Mouse (Mus musculus) E14TG2a.4 (cell line): Measurements from ENCODE around the gene Sod2.
"Not testable (repeated sequence)": the region's sequence is repeated elsewhere in the genome, so short reads cannot be mapped to it uniquely, and the experiment has no call there.

Experiments used
- H3K27me3 ChIP-seq: 2 replicates; pipeline ENCODE4 v1.6.1; 2014; ENCODE audit warnings: low read length, control low read depth; ENCODE audit not compliant: insufficient read depth
- H3K36me3 ChIP-seq: 2 replicates; pipeline ENCODE4 v1.6.1; 2014; ENCODE audit warnings: low read length, control low read depth; ENCODE audit not compliant: insufficient read depth
- H3K4me1 ChIP-seq: replicated peaks from 2 replicates; pipeline ENCODE4 v1.6.1; 2014; ENCODE audit warnings: low read depth, low read length, control low read depth
- H3K4me3 ChIP-seq: replicated peaks from 2 replicates; pipeline ENCODE4 v1.5.1; 2014; ENCODE audit warnings: mild to moderate bottlenecking, low read length
- H3K9me3 ChIP-seq: 2 replicates; pipeline ENCODE4 v1.6.1; 2014; ENCODE audit warnings: low read length, control low read depth
- CTCF ChIP-seq: conservative IDR thresholded peaks from 2 replicates; pipeline ENCODE4 v1.5.1; 2014; ENCODE audit warnings: low read length
- NANOG ChIP-seq: IDR thresholded peaks from 2 replicates; pipeline ENCODE4 v1.6.1; 2014; ENCODE audit warnings: borderline replicate concordance, low read length, mixed read lengths
- POU5F1 ChIP-seq: IDR thresholded peaks from 2 replicates; pipeline ENCODE4 v1.6.1; 2014; ENCODE audit warnings: low read length, borderline replicate concordance

The Sod2 gene

DNA sequence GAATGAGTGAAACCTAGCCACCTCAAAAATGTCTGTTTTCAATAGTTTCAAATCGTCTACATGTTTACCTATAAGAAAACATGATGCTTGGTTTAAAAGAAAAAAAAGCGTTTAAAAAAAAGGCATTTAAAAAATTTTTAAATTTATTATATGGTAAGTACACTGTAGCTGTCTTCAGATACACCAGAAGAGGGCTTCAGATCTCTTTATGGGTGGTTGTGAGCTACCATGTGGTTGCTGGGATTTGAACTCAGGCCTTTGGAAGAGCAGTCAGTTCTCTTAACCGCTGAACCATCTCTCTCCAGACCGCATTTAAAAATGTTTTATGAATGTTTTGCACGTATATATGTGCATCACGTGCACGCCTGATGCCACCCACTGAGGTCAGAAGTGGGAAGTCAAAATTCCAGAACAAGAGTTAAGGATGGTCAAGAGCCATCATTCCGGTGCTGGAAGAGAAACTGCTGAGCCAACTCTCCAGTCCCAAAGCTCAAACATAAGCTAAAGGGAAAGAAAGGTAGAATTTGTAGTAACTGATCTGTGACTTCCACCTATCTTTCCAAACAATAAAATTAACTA is 16.0 kb upstream of the Sod2 start:
- H3K9me3 ChIP-seq = no peaks in the 10 kb centered on the region
- peaks cover 29% of the 10 kb centered on the region for H3K36me3 ChIP-seq
- H3K4me3 ChIP-seq = peak overlapping the region; percentile 97
- TF ChIP-seq NANOG = no peak
- no peak for TF ChIP-seq POU5F1
- peaks cover 64% of the 10 kb centered on the region for H3K4me1 ChIP-seq
- H3K27me3 ChIP-seq = no peaks in the 10 kb centered on the region

DNA sequence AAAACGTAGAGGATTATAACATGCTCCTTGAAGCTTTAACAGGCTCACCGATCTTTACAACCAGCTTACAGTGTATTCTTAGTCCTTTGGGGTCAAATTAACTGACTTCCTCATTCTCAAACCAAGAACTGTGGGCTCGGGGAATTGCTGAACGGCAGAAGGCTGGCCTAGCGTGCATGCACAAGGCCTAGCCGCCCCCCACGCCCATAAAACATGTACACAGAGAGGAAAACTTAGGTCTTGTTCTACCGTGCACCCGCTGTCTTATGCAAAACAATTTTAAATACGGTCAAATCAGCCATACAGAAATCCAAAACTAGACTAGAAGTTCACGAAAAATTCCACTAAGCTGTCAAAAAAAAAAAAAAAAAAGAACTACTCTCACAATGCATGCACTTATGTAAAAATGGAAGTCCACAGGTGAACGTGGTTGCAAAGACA is 15.4 kb upstream of the Sod2 start:
- no peak for TF ChIP-seq CTCF

DNA sequence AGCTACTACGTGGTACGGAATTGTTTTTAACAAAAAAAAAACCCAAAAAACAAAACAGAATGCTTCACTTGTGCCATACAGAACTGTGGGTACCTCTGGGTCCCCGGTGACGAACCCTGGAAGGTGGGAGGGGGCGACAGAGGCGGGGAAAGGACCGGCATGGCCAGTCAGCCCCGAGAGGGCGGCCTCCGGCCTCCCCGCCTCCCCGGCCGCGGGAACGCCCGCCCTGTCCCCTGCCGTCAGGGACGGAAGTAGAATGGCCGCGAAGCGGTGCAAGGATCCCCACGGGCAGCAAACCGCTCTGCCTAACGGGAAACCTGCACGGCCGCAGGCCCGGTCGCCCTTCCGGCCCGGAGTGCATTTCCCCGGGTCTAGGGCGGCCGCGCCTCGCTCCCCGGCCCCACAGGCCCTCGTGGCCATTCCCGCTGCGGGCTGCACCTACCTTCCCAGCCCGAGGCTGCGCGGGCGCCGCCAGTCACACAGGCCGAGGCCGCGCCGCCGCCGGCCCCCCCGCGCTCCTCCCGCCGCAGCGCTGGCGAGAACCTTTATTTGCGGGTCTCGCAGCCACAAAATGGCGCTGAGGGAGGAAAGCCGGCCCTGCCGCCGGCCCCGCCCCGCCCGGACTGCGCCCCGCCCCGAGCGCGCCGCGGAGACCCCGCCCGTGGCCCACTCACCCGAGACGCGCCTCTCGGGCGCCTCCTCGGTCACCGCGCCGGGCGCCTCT is 14.8 kb upstream of the Sod2 start:
- H3K9me3 ChIP-seq = no peaks in the 10 kb centered on the region
- TF ChIP-seq POU5F1 (no peak), CTCF (no peak)
- H3K4me1 ChIP-seq = peaks cover 64% of the 10 kb centered on the region
- H3K4me3 ChIP-seq = peak overlapping the region; percentile 97
- peaks cover 20% of the 10 kb centered on the region for H3K36me3 ChIP-seq
- H3K27me3 ChIP-seq = no peaks in the 10 kb centered on the region

More for the DNA sequence above, 15.4 kb upstream of the Sod2 start:
- no peaks in the 10 kb centered on the region for H3K27me3 ChIP-seq
- H3K4me3 ChIP-seq = peak overlapping the region; percentile 97
- H3K9me3 ChIP-seq = no peaks in the 10 kb centered on the region
- peaks cover 23% of the 10 kb centered on the region for H3K36me3 ChIP-seq
- H3K4me1 ChIP-seq = peaks cover 64% of the 10 kb centered on the region

DNA sequence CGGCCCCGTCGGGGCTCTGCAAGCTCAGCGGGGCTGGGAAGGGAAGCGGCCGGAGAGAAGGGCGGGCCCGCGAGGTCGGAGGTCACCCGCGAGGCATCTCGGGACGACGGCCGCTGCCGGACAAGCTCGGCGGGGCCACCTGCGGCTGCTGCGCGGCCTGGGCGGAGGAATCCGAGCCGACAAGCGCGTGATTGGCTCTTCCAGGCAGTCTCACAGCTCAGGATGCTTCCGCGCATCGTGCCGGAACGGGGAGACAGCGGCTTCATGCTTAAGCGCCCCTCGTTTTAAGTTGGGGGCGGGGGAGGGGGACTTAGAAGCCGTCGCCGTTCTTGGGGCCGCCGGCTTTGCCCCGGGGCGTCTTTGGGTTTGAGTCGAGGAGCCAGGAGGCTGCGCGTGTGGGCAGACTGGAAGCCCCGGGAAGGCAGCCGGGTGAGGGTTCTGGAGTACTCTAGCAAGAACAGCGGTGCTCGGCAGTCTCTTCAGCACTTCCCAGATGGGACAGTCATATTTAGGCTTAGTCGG is 14.1 kb upstream of the Sod2 start:
- Histone ChIP-seq H3K36me3 (peaks cover 15% of the 10 kb centered on the region), H3K27me3 (no peaks in the 10 kb centered on the region), H3K9me3 (no peaks in the 10 kb centered on the region), H3K4me3 (peak overlapping the region; percentile 97), H3K4me1 (peaks cover 64% of the 10 kb centered on the region)
- TF ChIP-seq POU5F1 (no peak), CTCF (no peak), NANOG (no peak)

DNA sequence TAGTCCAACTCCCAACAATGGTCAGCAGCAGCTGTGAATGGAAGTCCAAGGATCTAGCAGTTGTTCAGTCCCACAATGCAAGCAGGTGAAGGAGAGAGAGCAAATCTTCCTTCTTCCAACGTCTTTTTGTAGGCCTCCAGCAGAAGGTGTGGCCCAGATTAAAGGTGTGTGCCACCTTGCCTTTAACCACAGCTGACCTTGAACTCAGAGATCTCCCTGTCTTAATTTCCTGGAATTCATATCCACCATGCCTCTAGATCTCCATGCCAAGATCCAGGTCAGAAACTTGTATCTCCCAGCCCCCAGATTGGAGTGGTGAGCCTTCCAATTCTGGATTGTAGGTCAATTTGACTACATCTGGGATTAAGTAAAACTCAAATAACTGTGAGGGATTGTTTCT is 12.6 kb upstream of the Sod2 start, which contains the start of gene Wtap:
Gene Wtap, minus strand, starts transcription at position 101 of the 400 bp plus-strand sequence.
- Histone ChIP-seq H3K4me1 (peaks cover 64% of the 10 kb centered on the region), H3K9me3 (no peaks in the 10 kb centered on the region), H3K27me3 (no peaks in the 10 kb centered on the region), H3K4me3 (peak within 1 kb of the TSS; percentile 97), H3K36me3 (peaks cover 2% of the 10 kb centered on the region)
- TF ChIP-seq CTCF (no peak), POU5F1 (no peak), NANOG (no peak)

DNA sequence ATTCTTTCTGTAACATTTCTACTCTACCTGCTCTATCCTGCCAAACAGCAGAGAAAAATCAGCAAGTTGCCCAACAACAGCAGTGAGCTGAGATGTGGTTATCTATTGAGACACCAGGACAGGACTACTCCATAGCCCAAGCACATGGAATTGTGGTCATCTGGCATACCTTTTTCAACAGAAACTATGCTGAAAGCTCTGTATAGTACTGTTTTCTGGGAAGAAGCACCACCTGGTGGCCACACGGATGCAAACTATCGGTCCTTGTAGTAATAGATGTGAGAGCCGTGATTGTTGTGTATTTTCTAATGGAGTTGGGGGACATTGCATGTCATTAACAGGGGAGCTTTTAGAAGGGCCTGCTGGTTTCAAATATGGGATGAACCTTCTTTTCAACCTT is 10.3 kb upstream of the Sod2 start:
- Histone ChIP-seq H3K9me3 (no peaks in the 10 kb centered on the region), H3K27me3 (no peaks in the 10 kb centered on the region), H3K36me3 (no peaks in the 10 kb centered on the region), H3K4me3 (no peak overlapping the region), H3K4me1 (peaks cover 81% of the 10 kb centered on the region)
- no peak for TF ChIP-seq POU5F1
- TF ChIP-seq NANOG = no peak
- peak; percentile 41 for TF ChIP-seq CTCF

DNA sequence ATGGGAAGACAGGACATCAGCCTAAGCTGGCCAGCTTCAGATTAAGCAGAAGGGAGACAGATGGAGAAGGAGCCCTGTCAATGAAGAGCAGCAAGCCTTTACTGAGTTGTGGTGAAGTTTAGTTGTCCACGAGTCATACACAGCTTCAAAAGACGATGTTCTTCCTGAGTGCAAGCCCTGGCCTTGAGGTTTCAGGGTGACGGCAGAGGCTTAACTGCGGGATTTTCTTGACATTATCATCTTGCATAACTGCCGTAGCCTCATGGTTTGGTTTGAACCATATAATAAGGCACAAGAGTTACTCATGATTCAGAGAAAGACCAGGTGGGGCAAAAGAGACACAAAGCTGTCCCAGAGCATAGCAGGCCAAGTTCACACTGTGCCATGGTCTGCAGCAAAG is 8.8 kb upstream of the Sod2 start:
- no peaks in the 10 kb centered on the region for H3K36me3 ChIP-seq
- no peaks in the 10 kb centered on the region for H3K9me3 ChIP-seq
- H3K4me3 ChIP-seq = 0 out of 2 replicates have a peak overlapping the region, but pooled peaks have one; percentile 1
- no peak for TF ChIP-seq POU5F1
- TF ChIP-seq NANOG = no peak
- TF ChIP-seq CTCF = no peak
- peaks cover 93% of the 10 kb centered on the region for H3K4me1 ChIP-seq
- no peaks in the 10 kb centered on the region for H3K27me3 ChIP-seq

DNA sequence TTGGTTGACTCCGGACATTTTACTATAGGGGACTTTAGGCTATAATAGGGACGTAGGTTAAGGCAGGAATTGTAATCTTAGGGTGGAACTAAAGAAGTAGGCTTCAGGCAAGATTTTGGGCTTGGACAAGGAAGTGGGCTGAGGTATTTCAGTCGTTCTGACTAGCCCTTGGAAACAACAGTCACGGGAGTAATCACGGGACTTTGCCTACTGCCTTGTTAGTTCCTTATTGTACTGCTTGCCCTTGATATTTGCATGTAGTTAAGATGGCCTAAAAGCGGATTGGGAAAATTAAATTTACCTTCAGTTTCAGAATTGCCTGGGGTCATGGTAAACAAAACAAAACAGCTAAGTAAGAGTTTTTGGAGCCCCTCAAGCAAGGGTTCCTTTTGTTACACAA is 7.6 kb upstream of the Sod2 start:
- H3K4me1 ChIP-seq = peaks cover 91% of the 10 kb centered on the region
- no peaks in the 10 kb centered on the region for H3K9me3 ChIP-seq
- peak overlapping the region; percentile 20; the same call in 1 of the 2 replicates for H3K4me3 ChIP-seq
- TF ChIP-seq POU5F1 (no peak), NANOG (no peak), CTCF (no peak)
- no peaks in the 10 kb centered on the region for H3K27me3 ChIP-seq
- H3K36me3 ChIP-seq = no peaks in the 10 kb centered on the region

DNA sequence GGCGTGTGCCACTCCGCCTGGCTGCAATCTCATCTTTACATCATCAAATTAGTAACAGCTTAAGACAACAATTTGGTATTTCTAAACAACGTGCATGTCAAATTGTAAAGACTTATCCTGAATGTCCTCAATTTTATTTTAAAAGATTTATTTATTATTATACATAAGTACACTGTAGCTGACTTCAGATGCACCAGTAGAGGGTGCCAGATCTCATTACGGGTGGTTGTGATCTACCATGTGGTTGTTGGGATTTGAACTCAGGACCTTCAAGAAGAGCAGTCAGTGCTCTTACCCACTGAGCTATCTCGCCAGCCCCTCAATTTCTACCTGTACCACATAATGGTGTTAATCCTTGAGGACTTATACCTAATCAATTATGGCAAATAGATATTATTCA is 4.4 kb upstream of the Sod2 start:
- not testable (repeated sequence) for H3K9me3 ChIP-seq, H3K4me3 ChIP-seq, H3K36me3 ChIP-seq, H3K27me3 ChIP-seq
- peaks cover 93% of the 10 kb centered on the region for H3K4me1 ChIP-seq

DNA sequence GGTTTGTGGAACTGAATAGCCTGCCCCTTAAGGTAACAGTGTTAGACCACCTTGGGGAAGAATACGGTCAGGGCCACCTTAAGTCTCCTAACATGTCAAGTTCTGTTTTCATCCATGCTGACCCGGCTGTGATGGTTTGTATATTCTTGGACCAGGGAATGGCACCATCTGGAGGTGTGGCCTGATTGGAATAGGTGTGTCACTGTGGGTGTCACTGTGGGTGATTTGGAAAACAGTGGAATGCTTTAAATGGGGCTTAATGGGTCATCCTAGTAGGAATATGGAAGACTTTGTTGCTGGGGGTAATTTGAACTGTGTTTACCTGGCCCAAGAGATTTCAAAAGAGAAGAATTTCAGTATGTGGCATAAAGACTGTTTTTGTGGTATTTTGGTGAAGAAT is 2.2 kb upstream of the Sod2 start:
- Histone ChIP-seq H3K4me3 (0 out of 2 replicates have a peak overlapping the region, but pooled peaks have one; percentile 8), H3K4me1 (peaks cover 84% of the 10 kb centered on the region)
- not testable (repeated sequence) for H3K27me3 ChIP-seq, H3K36me3 ChIP-seq, H3K9me3 ChIP-seq
